Mouse (Mus musculus) lung, postnatal 0 days (tissue): Measurements from ENCODE around the gene Snx9.

ENCODE experiments used
- CTCF ChIP-seq: IDR thresholded peaks from 2 replicates; pipeline ENCODE4 v1.5.1; 2016; ENCODE audit warnings: antibody characterized with exemption, mild to moderate bottlenecking
- EP300 ChIP-seq: IDR thresholded peaks from 2 replicates; pipeline ENCODE4 v1.6.1; 2016; ENCODE audit warnings: antibody characterized with exemption, mild to moderate bottlenecking, control low read depth

DNA sequence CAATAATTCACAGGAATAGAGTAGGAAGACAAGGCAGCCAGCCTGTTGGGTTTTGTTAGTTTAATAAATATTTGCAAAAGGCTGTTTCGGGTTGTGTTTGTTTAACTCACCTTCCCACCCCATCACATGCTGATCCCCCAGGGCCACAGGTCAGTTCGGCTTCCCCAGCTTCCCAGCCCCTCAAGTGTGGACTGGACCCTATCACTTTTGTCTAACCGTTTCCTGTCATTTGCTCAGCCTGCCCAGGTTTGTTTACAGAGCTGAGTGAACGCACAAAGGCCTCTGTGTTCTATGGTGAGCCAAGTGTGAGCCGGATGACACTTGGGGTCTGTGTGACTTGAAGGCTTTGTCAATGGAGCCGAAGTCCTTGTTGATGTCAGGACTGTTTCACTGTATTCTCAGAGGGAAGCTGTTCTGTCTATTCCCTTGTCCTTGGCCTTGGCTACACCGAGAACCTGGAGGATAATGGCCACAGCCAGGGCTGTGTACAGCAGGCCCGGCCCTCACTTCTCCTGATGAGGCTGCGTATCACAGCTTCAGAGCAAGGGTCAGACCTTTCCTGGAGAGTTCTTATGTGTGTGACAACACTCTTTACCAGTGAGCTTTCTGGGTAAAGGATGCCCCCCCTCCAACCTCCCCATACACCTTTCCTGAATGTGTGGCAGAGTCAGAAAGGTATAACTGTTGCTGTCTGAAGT lies 124.1 kb downstream of the Snx9 start:
- TF ChIP-seq CTCF = no peak
- no peak for TF ChIP-seq EP300
